Mouse (Mus musculus) frontal cortex, postnatal 25 days (tissue): Measurements from ENCODE around the gene Zfp473.
"Not testable (repeated sequence)": the region's sequence is repeated elsewhere in the genome, so short reads cannot be mapped to it uniquely, and the experiment has no call there.

Experiments used
- DNase-seq, 2 experiments: peaks; one replicate each; pipeline ENCODE4 v3.0.0; 2022; ENCODE audit warnings: low spot score in 2 of 2

The Zfp473 gene

GRCm38 (mm10) chr7:44722058-44722457 lies 28.8 kb downstream of the Zfp473 start:
- DNase-seq, result no peak

DNA sequence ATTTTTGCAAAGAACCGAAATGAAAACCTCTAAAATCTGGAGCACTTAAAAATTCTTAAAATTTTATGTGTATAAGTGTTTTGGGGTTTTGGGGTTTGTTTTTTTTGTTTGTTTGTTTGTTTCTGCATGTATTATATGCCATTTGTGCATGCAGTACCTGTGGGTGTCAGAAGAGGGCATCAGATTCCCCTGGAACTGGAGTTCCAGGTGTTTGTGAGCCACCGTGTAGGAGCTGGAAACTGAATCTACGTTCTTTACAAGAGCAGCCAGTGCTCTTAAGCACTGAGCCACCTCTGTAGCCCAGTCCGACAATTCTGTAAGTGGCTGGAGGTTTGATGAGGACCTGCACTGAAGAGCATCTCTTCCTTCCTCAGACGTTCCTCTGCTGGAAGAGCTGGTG lies 41.0 kb downstream of the Zfp473 start:
- DNase-seq, result no peak

DNA sequence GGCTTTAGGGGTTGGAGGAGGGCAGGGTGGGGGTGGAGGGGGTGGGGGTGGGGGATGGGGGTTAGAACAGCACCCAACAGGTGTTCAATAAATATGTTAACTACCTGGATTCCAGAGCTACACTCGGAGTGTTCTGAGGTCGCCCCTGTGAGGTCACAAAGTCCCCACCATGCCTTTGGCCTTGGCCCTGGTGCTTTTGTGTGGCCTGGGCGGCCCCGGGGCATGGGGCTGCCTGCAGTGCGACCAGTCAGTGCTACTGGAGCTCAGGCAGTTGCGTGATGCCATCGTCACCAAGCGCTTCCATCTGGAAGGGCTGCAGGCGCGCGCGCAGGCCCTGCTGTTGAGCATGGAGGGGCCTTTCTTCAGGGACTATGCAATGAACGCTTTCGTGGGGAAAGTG lies 42.3 kb downstream of the Zfp473 start, which contains the start of gene Izumo2:
Izumo2 (plus strand) TSS at position 169 of the 400 bp plus-strand sequence.
- no peak for DNase-seq

- DNase-seq, result not testable (repeated sequence)
Measured at GRCm38 (mm10) chr7:44708093-44708492, 42.8 kb downstream of the Zfp473 start.

DNA sequence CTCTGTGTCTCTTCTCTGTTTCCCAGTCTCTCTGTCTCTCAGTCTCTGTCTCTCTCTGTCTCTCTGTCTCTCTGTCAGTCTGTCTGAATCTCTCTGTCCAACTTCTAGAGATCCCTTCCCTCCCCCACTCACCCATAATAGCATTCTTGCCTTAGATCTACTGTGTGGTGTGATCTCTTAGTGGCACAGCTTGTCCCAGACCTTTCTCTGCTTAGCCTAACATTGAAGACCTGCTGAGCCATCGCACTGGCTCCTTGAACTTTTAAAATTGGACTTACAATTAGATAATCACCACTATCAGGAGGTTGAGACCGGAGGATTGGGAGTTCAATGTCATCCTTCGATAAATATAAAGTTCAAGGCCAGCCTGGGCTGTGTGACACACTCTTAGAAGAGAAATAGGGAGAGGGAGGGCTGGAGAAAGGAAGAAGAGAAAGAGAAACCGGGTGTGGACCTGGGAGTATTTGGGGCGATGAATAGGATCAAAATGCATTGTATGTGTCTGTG lies 43.6 kb downstream of the Zfp473 start:
- no peak for DNase-seq

GRCm38 (mm10) chr7:44706322-44706721 lies 44.5 kb downstream of the Zfp473 start:
- no peak for DNase-seq

GRCm38 (mm10) chr7:44705086-44705485 lies 45.8 kb downstream of the Zfp473 start:
- DNase-seq, result no peak

DNA sequence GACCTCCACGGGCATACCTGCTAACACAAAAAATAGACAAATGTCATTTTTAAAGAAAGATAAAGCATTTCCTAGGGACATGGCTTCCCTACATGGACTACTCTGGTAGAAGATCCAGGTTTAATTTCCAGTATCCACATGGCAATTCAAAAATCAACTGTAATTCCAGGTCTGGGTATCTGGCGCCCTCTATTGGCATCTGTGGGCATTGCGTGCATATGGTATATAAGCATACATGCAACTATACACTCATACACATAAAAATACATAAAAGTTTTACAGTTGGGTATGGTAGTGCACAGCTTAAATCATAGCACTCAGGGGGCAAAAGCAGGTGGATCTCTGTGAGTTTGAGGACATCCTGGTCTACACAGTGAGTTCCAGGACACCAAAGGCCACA lies 46.5 kb downstream of the Zfp473 start:
- DNase-seq, result peak in 1 of 2 experiments; percentile 29

DNA sequence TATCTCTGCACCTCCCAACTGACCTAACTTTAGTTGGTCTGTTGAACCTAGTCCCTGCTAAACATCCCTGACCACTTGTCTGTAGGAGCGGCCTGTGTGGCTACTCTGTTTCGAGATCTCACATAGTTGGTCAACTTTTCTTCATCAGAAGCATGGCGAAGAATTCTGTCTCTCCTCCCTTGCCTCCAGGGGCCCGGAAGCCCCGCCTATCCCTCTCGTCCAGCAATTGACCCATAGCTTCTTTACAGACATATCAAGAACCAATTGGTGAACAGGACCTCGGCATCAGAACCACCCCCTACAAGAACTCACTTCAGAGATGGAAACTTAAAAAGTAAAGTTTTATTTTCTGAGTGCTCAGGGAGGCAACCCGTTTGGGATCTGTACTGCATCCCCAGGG lies 47.9 kb downstream of the Zfp473 start:
- DNase-seq, result no peak

DNA sequence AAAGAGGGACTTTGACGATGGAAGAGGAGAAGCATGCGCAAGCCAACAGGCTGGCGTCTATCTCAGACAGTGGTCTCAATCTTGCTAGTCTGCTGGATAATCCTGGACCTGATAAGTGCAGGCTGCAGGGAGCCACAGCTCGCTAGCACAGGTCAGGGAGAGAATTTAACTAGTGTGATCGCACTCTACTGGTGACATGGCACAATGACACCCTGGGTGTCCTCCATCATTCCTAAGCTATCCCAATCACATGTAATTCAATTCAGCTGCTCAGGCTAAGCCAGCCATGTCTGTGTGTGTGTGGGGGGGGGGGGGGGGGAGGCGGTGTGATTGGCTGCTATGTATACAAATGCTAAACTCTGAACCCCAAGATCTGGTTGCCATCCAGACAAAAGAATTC lies 48.9 kb downstream of the Zfp473 start:
- no peak for DNase-seq

DNA sequence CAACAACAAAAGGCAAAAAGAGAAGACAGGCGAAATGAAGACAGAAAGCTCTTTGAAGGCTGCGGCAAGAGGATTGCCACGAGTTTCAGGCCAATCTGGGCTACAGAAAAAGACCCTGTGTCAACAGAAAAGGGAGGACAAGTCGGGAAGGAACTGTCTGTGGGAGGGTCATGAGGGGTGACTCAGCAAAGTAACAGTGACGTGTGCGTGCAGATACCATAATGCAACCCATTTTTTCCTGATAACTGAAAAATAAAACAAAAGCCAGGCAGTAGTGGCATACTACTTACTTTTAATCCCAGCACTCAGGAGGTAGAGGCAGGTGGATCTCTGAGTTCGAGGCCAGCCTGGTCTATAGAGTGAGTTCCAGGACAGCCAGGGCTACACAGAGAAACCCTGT lies 52.9 kb downstream of the Zfp473 start:
- DNase-seq, result no peak

- no peak for DNase-seq
Measured at GRCm38 (mm10) chr7:44697191-44697710, 53.6 kb downstream of the Zfp473 start.

DNA sequence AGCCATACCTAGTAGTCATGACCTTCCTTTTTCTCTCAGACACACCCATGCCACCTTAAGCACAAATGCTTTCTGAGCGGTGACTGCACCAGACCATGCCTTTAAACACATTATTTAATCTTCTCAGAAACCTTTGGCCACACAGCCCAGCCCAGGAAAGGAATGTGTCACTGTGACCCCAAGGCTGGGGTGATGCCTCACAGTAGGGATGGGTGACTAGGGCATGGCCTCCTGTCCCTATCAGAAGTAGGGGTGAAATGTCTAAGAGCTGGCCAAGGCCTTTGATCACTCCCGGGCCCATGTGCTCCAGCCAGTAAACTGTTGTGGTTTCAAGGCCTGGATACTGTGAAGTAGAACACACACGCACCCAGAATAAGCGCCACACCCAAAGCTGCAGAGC lies 55.6 kb downstream of the Zfp473 start:
- DNase-seq, result no peak

DNA sequence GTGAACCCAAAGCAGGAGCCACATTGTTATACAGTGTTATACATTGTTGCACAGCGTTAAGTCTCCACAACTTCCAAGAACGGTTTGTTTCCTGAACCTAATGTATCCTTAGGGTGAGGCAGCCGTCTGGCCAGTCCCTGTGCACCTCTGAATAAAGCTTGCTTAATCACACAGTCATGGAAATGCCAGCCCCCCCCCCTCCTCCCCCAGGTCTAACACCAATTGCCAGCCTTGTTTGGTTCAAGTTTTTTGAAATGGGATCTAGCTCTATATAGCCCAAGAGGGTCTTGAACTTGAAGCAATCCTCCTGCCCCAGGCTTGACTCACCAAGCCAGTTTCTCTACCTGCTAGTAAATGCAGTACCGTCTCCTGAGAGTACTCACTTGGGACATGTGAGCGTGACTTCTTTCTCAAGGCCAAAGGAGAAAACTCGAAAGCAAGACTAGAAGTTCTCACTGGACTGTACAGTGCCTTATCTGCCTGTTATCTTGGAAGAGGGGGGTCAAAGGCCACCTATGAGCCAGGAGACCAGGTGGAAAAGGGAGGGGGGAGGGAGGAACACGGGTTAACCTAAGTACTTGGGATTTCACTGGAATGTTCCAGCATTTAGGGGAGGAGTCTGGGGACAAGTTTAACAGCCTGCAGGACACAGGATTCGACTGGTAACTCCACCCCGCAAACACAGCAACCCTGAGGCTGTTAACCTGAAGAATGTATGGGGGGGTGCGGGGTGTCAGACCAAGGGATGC lies 57.2 kb downstream of the Zfp473 start:
- no peak for DNase-seq

GRCm38 (mm10) chr7:44689331-44689730 lies 61.5 kb downstream of the Zfp473 start:
- no peak for DNase-seq

GRCm38 (mm10) chr7:44688890-44689289 lies 62.0 kb downstream of the Zfp473 start:
- no peak for DNase-seq

DNA sequence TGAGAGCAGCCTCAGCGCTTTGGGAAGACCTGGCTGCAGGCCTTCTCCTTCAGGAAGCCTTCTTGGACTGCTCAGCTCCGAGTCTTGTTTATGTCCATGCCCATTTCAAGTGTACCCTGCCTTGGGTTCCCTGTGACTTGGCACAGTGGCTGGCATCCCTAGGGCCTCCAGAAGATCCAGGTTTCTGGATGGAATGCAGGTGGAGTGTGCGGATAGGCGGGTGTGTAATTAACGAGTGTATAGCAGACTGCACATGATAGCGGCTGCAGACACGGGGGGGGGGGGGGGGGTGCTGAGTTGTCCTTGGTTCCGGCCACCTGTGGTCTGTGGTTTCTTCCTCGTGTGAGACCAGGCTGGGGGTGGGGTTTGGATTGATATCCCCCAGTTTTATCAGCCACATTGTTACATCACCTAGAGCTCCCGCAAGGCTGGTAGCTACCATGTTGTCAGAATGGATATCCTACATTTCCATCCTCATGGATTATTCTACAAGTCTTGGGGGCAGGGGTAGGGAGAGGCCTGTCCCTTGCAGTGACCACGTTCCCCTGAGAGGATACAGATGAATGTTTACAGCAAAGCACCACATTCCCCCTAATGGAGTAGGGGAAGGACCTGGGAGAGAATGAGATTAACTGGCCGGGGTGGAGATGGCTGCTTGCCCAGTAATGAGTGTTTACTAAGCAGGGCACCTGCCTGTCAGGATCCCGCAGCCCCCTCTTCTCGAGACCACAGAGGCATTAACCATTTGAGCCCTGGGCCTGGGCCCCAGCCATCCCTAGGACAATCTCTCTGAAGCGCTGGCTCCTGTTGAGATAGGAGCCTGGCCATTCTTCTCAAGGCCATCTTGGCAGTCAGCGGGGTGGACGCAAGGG lies 65.1 kb downstream of the Zfp473 start:
- no peak for DNase-seq

DNA sequence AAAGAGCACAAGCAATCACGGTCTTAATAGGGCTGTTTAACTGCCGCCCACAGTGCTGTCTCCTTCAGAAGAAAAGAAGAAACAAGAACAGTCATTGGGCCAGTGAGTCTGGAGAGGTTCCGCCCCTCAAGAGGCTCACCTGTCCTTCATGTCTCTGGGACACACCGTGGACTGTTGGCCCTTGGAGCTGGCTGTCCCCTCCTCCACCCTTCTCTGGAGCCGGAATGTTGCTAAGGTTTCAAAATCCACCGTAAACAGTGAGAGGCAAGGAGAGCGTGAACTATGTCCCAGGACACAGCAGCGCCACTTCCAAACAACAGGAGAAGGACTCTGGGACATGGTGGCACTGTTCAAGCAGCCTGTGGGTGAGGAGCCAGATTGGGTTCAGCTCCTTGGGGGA lies 67.2 kb downstream of the Zfp473 start:
- no peak for DNase-seq
